ENCODE assay signal across 34 mouse cellular contexts in genomic region chr2:37648966-37649365, GRCm38 (mm10).
"Had no signal": no experiment of that assay in that cellular context is flagged by ENCODE, and none has a peak within 500 bp of the region (broad histone marks: within the 10 kb centered on the region; RNA-seq: fewer than 3 reads in every experiment).

No protein-coding gene starts in this region.

- H3K27ac ChIP-seq: heart, embryonic 10.5 days; heart, embryonic 13.5 days; heart, embryonic 15.5 days; hindbrain, embryonic 10.5 days; hindbrain, embryonic 12.5 days; hindbrain, embryonic 13.5 days; hindbrain, embryonic 14.5 days; hindbrain, embryonic 15.5 days; hindbrain, postnatal 0 days; intestine, embryonic 15.5 days; kidney, embryonic 15.5 days; kidney, postnatal 0 days; layer of hippocampus, adult 2 months had no signal

- ATAC-seq: hindbrain, embryonic 16.5 days; hindbrain, postnatal 0 days; inflammation-experienced regulatory T-cells, adult 6 months; intestine, embryonic 15.5 days; intestine, embryonic 16.5 days; intestine, postnatal 0 days had no signal

- H3K9ac ChIP-seq: heart, embryonic 12.5 days; heart, embryonic 13.5 days; heart, embryonic 15.5 days; hindbrain, embryonic 12.5 days; hindbrain, embryonic 13.5 days; hindbrain, embryonic 14.5 days; hindbrain, embryonic 15.5 days; intestine, embryonic 15.5 days; kidney, embryonic 15.5 days had no signal

- DNase-seq: heart, postnatal 10 days; heart, postnatal 14 days; heart, postnatal 36 days; heart, postnatal 4 days; kidney, adult 11 months; kidney, adult 18-20 months; kidney, adult 2 months; kidney, adult 8-10 months; kidney, adult 9 months; kidney, postnatal 14 days; kidney, postnatal 25 days; kidney, postnatal 36 days; kidney, postnatal 4 days; layer of hippocampus, adult 9-11 months; layer of hippocampus, postnatal 36 days had no signal

- H3K9me3 ChIP-seq: heart, embryonic 10.5 days; heart, embryonic 12.5 days; heart, embryonic 13.5 days; heart, embryonic 15.5 days; hindbrain, embryonic 10.5 days; hindbrain, embryonic 12.5 days; hindbrain, embryonic 13.5 days; hindbrain, embryonic 15.5 days; intestine, embryonic 15.5 days; kidney, embryonic 15.5 days had no signal

- H3K27me3 ChIP-seq: heart, embryonic 12.5 days; heart, embryonic 13.5 days; heart, embryonic 15.5 days; hindbrain, embryonic 12.5 days; hindbrain, embryonic 13.5 days; hindbrain, embryonic 15.5 days; intestine, embryonic 15.5 days; kidney, embryonic 15.5 days had no signal

- H3K4me1 ChIP-seq: heart, embryonic 12.5 days; heart, embryonic 13.5 days; heart, embryonic 15.5 days; hindbrain, embryonic 10.5 days; hindbrain, embryonic 12.5 days; hindbrain, embryonic 15.5 days; intestine, embryonic 15.5 days; kidney, embryonic 15.5 days had no signal

- H3K4me2 ChIP-seq: heart, embryonic 11.5 days; heart, embryonic 12.5 days; heart, embryonic 13.5 days; heart, embryonic 15.5 days; hindbrain, embryonic 12.5 days; hindbrain, embryonic 13.5 days; hindbrain, embryonic 14.5 days; hindbrain, embryonic 15.5 days; intestine, embryonic 15.5 days; kidney, embryonic 15.5 days had no signal

- H3K4me3 ChIP-seq: heart, embryonic 10.5 days; heart, embryonic 12.5 days; heart, embryonic 13.5 days; heart, embryonic 15.5 days; hindbrain, embryonic 10.5 days; hindbrain, embryonic 12.5 days; hindbrain, embryonic 13.5 days; hindbrain, embryonic 15.5 days; intestine, embryonic 15.5 days; kidney, embryonic 15.5 days; layer of hippocampus, adult 2 months had no signal

- H3K36me3 ChIP-seq: heart, embryonic 15.5 days; hindbrain, embryonic 12.5 days; hindbrain, embryonic 13.5 days; hindbrain, embryonic 15.5 days; intestine, embryonic 15.5 days had no signal
